Mouse (Mus musculus) CH12.LX (cell line): ENCODE measurements at regions not wholly inside any gene's neighbourhood (a gene's known extent, or its start where the extent isn't known, plus 50 kb on each side); places are given as distances from the start of the nearest gene placed in this dataset.
A peak's percentile ranks its signal among the peaks of the same experiment; 100 is the strongest.

Experiments
- DNase-seq: peaks from one replicate; pipeline ENCODE4 v3.0.0-alpha.2; 2013; ENCODE audit errors: extremely low read depth
- H3K27ac ChIP-seq: 2 replicates; pipeline ENCODE4 v1.5.1; 2012; ENCODE audit warnings: low read depth, mild to moderate bottlenecking, control low read depth, moderate library complexity; ENCODE audit not compliant: insufficient read depth
- H3K27me3 ChIP-seq: replicated peaks from 2 replicates; pipeline ENCODE3; 2012; ENCODE audit warnings: inconsistent platforms
- H3K36me3 ChIP-seq, 2 experiments: replicated peaks in 1 of 2; 2 replicates each; pipeline versions ENCODE3 to v1.6.1; 2012; ENCODE audit warnings: inconsistent platforms in 1 of 2, low read length in 1 of 2, mild to moderate bottlenecking in 1 of 2, mixed read lengths in 1 of 2, moderate library complexity in 1 of 2; ENCODE audit not compliant: control insufficient read depth in 1 of 2, insufficient read depth in 1 of 2
- H3K4me1 ChIP-seq, 2 experiments: 2 replicates each; pipeline ENCODE4 v1.6.1; 2012; ENCODE audit warnings: inconsistent platforms in 1 of 2, moderate library complexity in 1 of 2; ENCODE audit not compliant: insufficient read depth in 2 of 2, control insufficient read depth in 1 of 2
- H3K4me2 ChIP-seq: 2 replicates; pipeline ENCODE4 v1.6.1; 2012; ENCODE audit warnings: low read depth, mild to moderate bottlenecking, control low read depth; ENCODE audit not compliant: poor library complexity, insufficient read depth, severe bottlenecking
- H3K4me3 ChIP-seq, 3 experiments: fragments of 150-350 bp in 1 of 3; sonication (generic) in 1 of 3; replicated peaks in 1 of 3; 2 replicates each; pipeline versions ENCODE3 to v1.5.1; 2011 to 2012; ENCODE audit warnings: low read depth in 2 of 3, low read length in 2 of 3, mild to moderate bottlenecking in 2 of 3, moderate library complexity in 2 of 3, control low read depth in 1 of 3, improper control_type of control experiment in 1 of 3, inconsistent platforms in 1 of 3, mixed read lengths in 1 of 3; ENCODE audit not compliant: poor library complexity in 1 of 3
- H3K79me2 ChIP-seq: replicated peaks from 2 replicates; pipeline ENCODE4 v1.6.1; 2012; ENCODE audit warnings: mild to moderate bottlenecking, moderate library complexity; ENCODE audit not compliant: control insufficient read depth, poor library complexity, insufficient read depth, severe bottlenecking; ENCODE audit errors: extremely low read depth
- H3K9ac ChIP-seq: 2 replicates; pipeline ENCODE4 v1.6.1; 2012; ENCODE audit warnings: low read depth, mild to moderate bottlenecking, control low read depth, moderate library complexity; ENCODE audit not compliant: insufficient read depth
- H3K9me3 ChIP-seq: replicated peaks from 2 replicates; pipeline ENCODE3; 2012; ENCODE audit warnings: low read length, inconsistent platforms, mixed read lengths
- BHLHE40 ChIP-seq: IDR thresholded peaks from 2 replicates; pipeline ENCODE4 v1.6.1; 2011; ENCODE audit warnings: mild to moderate bottlenecking, low read depth, low read length, improper control_type of control experiment
- CHD1 ChIP-seq: IDR thresholded peaks from 2 replicates; pipeline ENCODE4 v1.6.1; 2012; ENCODE audit warnings: low read depth, low read length, improper control_type of control experiment, inconsistent platforms
- CTCF ChIP-seq, 2 experiments: IDR thresholded peaks in 1 of 2; conservative IDR thresholded peaks in 1 of 2; 2 replicates each; pipeline ENCODE4 v1.5.1; 2011 to 2012; ENCODE audit warnings: low read depth in 2 of 2, low read length in 2 of 2, improper control_type of control experiment in 1 of 2, inconsistent platforms in 1 of 2, mild to moderate bottlenecking in 1 of 2, moderate library complexity in 1 of 2
- E2F4 ChIP-seq: IDR thresholded peaks from 2 replicates; pipeline ENCODE4 v1.6.1; 2011; ENCODE audit warnings: low read depth, low read length, improper control_type of control experiment; ENCODE audit not compliant: insufficient replicate concordance
- EP300 ChIP-seq: IDR thresholded peaks from 2 replicates; pipeline ENCODE4 v1.6.1; 2011; ENCODE audit warnings: low read length, improper control_type of control experiment
- HCFC1 ChIP-seq: IDR thresholded peaks from 2 replicates; pipeline ENCODE4 v1.6.1; 2012; ENCODE audit warnings: low read depth, mild to moderate bottlenecking, inconsistent platforms, low read length, improper control_type of control experiment
- JUN ChIP-seq: IDR thresholded peaks from 2 replicates; pipeline ENCODE4 v1.6.1; 2011; ENCODE audit warnings: low read depth, mild to moderate bottlenecking, low read length, improper control_type of control experiment, moderate library complexity; ENCODE audit not compliant: insufficient read depth
- JUND ChIP-seq: conservative IDR thresholded peaks from 2 replicates; pipeline ENCODE4 v1.6.1; 2011; ENCODE audit warnings: low read depth, low read length, improper control_type of control experiment
- KAT2A ChIP-seq: IDR thresholded peaks from 2 replicates; pipeline ENCODE4 v1.6.1; 2012; ENCODE audit warnings: low read length, improper control_type of control experiment, inconsistent platforms; ENCODE audit not compliant: insufficient replicate concordance
- MXI1 ChIP-seq: IDR thresholded peaks from 2 replicates; pipeline ENCODE4 v1.6.1; 2011; ENCODE audit warnings: mild to moderate bottlenecking, low read depth, low read length, improper control_type of control experiment
- MYC ChIP-seq: IDR thresholded peaks from 2 replicates; pipeline ENCODE4 v1.6.1; 2011; ENCODE audit warnings: low read depth, mild to moderate bottlenecking, improper control_type of control experiment, low read length
- NELFE ChIP-seq: IDR thresholded peaks from 2 replicates; pipeline ENCODE4 v1.6.1; 2011; ENCODE audit warnings: low read depth, low read length, improper control_type of control experiment
- PAX5 ChIP-seq: IDR thresholded peaks from 2 replicates; pipeline ENCODE4 v1.6.1; 2012; ENCODE audit warnings: low read length, inconsistent platforms, mixed read lengths
- RAD21 ChIP-seq: IDR thresholded peaks from 2 replicates; pipeline ENCODE4 v1.6.1; 2011; ENCODE audit warnings: low read depth, mild to moderate bottlenecking, low read length, improper control_type of control experiment, moderate library complexity
- RCOR1 ChIP-seq: conservative IDR thresholded peaks from 2 replicates; pipeline ENCODE4 v1.6.1; 2012; ENCODE audit warnings: low read depth, mild to moderate bottlenecking, inconsistent platforms, low read length, improper control_type of control experiment
- SIN3A ChIP-seq: IDR thresholded peaks from 2 replicates; pipeline ENCODE4 v1.6.1; 2012; ENCODE audit warnings: low read length, improper control_type of control experiment, inconsistent platforms
- TBP ChIP-seq: conservative IDR thresholded peaks from 2 replicates; pipeline ENCODE4 v1.6.1; 2011; ENCODE audit warnings: low read depth, low read length, improper control_type of control experiment
- TCF12 ChIP-seq: IDR thresholded peaks from 2 replicates; pipeline ENCODE4 v1.6.1; 2014; ENCODE audit warnings: low read depth, mild to moderate bottlenecking, inconsistent platforms, low read length, improper control_type of control experiment
- UBTF ChIP-seq: IDR thresholded peaks from 2 replicates; pipeline ENCODE4 v1.6.1; 2012; ENCODE audit warnings: low read depth, mild to moderate bottlenecking, inconsistent platforms, low read length, improper control_type of control experiment, moderate library complexity
- ZKSCAN1 ChIP-seq: IDR thresholded peaks from 2 replicates; pipeline ENCODE4 v1.6.1; 2012; ENCODE audit warnings: low read depth, inconsistent platforms, low read length, improper control_type of control experiment, borderline replicate concordance
- ZMIZ1 ChIP-seq: IDR thresholded peaks from 2 replicates; pipeline ENCODE4 v1.6.1; 2012; ENCODE audit warnings: low read depth, mild to moderate bottlenecking, inconsistent platforms, low read length, improper control_type of control experiment
- ZNF384 ChIP-seq: IDR thresholded peaks from 2 replicates; pipeline ENCODE4 v1.6.1; 2012; ENCODE audit warnings: low read depth, low read length, improper control_type of control experiment, inconsistent platforms
- dilution Hi-C: fragments of 300-500 bp; cut with MboI; formaldehyde crosslinking; loops from 2 replicates; pipeline ENCODE4 v1.14.3; 2020; ENCODE audit warnings: low sequenced_read_pairs; ENCODE audit not compliant: extremely low pct_unique_long_range_greater_than_20kb, extremely low pct_ligation_motif_present
- in situ Hi-C: fragments of 300-500 bp; cut with MboI; formaldehyde crosslinking; loops from 3 replicates; pipeline ENCODE4 v1.14.3; 2019; ENCODE audit warnings: low sequenced_read_pairs, low pct_ligation_motif_present, low pct_unique_long_range_greater_than_20kb, mixed read lengths

- H3K4me3 ChIP-seq = no peak overlapping the region
- dilution Hi-C loops (no loop called here), in situ Hi-C loops (no loop called here)
- no peak overlapping the region for H3K4me2 ChIP-seq
- no peak overlapping the region for H3K27ac ChIP-seq
- peaks cover 0 to 20% of the 10 kb centered on the region in 2 experiments; a peak in 2 of 4 replicates for H3K4me1 ChIP-seq
- no peak overlapping the region for H3K9ac ChIP-seq
- peaks cover 4% of the 10 kb centered on the region for H3K9me3 ChIP-seq
- DNase-seq = peak; percentile 74
- H3K36me3 ChIP-seq = no peaks in the 10 kb centered on the region
- H3K79me2 ChIP-seq = no peaks in the 10 kb centered on the region
- H3K27me3 ChIP-seq = no peaks in the 10 kb centered on the region
- TF ChIP-seq BHLHE40 = no peak
- no peak for TF ChIP-seq MXI1
- no peak for TF ChIP-seq HCFC1
- no peak for TF ChIP-seq ZMIZ1
- no peak for TF ChIP-seq CHD1
- no peak for TF ChIP-seq JUND
- TF ChIP-seq JUN = no peak
- TF ChIP-seq MYC = no peak
- TF ChIP-seq RCOR1 = no peak
- TF ChIP-seq CTCF (conservative IDR thresholded peaks at IDR 0.05 in 1 of 2, IDR thresholded peaks at IDR 0.05 in 1 of 2; ENCODE audit: low read depth in 2 of 2, low read length in 2 of 2) = no peak
- no peak for TF ChIP-seq RAD21
- no peak for TF ChIP-seq EP300
- TF ChIP-seq TCF12 = no peak
- TF ChIP-seq E2F4 = no peak
- TF ChIP-seq SIN3A = no peak
- TF ChIP-seq KAT2A = no peak
- no peak for TF ChIP-seq ZNF384
- no peak for TF ChIP-seq UBTF
- no peak for TF ChIP-seq ZKSCAN1
Observed at GRCm38 (mm10) chr7:39954110-39954509, 436.5 kb downstream of the Zfp619 start.

- no peak for DNase-seq
- dilution Hi-C loops (no loop called here), in situ Hi-C loops (no loop called here)
- H3K4me2 ChIP-seq = no peak overlapping the region
- no peaks in the 10 kb centered on the region for H3K79me2 ChIP-seq
- H3K36me3 ChIP-seq = no peaks in the 10 kb centered on the region
- no peak overlapping the region for H3K4me3 ChIP-seq
- peaks cover 4% of the 10 kb centered on the region for H3K9me3 ChIP-seq
- peaks cover 0 to 20% of the 10 kb centered on the region in 2 experiments; a peak in 2 of 4 replicates for H3K4me1 ChIP-seq
- H3K27me3 ChIP-seq = no peaks in the 10 kb centered on the region
- H3K27ac ChIP-seq = no peak overlapping the region
- no peak overlapping the region for H3K9ac ChIP-seq
- TF ChIP-seq NELFE = no peak
- TF ChIP-seq TBP = no peak
- TF ChIP-seq E2F4 = no peak
- TF ChIP-seq EP300 = no peak
- no peak for TF ChIP-seq PAX5
Observed at GRCm38 (mm10) chr7:39954931-39955330, 437.4 kb downstream of the Zfp619 start.
